Mouse (Mus musculus): ENCODE measurements around the gene Fancg. TPM values are rescaled to one million over a fixed set of nuclear protein-coding genes. Genes with fewer than 3 reads are reported as not detected.

Fancg gene
- polyA plus RNA-seq, 1 experiment, result 4.9 TPM

DNA sequence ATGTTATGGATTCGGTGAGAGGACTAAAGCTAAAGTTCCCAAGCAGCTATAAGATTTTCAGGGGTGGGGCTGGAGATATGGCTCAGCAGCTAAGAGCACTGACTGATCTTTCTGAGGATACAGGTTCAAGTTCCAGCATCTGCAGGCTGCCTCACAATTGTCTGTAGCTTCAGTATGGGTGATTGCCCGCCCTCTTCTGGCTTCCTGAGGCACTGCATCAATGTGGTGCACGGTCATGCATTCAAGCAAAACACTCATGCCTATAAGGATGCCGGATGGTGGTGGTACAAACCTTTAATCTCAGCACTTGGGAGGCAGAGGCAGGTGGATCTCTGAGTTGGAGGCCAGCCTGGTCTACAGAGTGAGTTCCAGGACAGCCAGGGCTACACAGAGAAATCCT lies 48.7 kb downstream of the Fancg start:
- Histone ChIP-seq H3K27me3 (replicated peaks) (peaks cover 34% of the 10 kb centered on the region), H3K4me3 (replicated peaks) (no peak overlapping the region), H3K36me3 (replicated peaks; ENCODE audit: low read length) (no peaks in the 10 kb centered on the region), H3K9me3 (no peaks in the 10 kb centered on the region), H3K4me1 (peaks cover 23% of the 10 kb centered on the region)
- TF ChIP-seq GATA1 (IDR thresholded peaks at IDR 0.05; ENCODE audit: borderline replicate concordance, low read length), result no peak
- TF ChIP-seq FLI1 (IDR thresholded peaks at IDR 0.05; ENCODE audit: low read length), result no peak

DNA sequence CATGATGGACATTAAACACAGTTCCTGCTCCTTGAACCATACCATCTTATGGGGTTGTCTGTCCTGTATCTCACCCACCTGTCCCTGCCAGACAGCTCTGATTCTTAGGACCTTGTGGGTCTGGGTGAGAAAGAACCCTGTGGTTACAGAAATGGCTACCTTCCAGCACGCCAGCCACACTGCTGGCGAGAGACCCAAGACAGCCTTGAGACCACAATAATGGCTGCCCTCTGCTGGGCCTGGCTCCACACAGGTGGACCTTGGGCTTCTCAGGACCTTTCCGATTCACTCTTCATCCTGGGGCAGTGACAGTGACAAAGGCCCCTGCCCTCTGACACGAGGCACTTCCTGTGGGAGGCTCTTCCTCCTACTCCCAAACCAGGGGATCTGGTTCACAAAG lies 50.9 kb downstream of the Fancg start:
- H3K4me1 ChIP-seq, result peaks cover 7% of the 10 kb centered on the region; the same call in 1 of the 2 replicates
- H3K4me3 ChIP-seq (replicated peaks), result no peak overlapping the region
- H3K9me3 ChIP-seq, result no peaks in the 10 kb centered on the region
- no peaks in the 10 kb centered on the region for H3K36me3 ChIP-seq (replicated peaks; ENCODE audit: low read length)
- TF ChIP-seq GATA1 (IDR thresholded peaks at IDR 0.05; ENCODE audit: borderline replicate concordance, low read length) (no peak), FLI1 (IDR thresholded peaks at IDR 0.05; ENCODE audit: low read length) (no peak)
- peaks cover 36% of the 10 kb centered on the region for H3K27me3 ChIP-seq (replicated peaks)

DNA sequence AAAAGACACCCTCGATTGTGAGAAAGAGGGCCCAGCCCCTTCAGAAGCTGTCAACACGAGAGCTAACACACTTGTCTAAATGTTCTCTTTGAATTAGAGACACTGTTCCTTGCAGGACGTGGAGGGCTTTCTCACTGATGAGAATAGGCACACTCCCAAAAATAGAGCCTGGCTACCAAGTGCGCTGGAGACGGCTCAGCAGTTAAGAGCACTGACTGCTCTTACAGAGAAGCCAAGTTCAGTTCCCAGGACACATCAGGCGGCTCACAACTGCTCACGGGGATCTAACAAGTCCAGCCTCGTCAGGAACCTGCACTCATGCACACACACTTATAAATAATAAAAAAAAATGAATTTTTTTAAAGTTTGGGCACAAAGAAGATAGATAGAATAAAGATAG lies 51.4 kb downstream of the Fancg start:
- peaks cover 34% of the 10 kb centered on the region for H3K27me3 ChIP-seq (replicated peaks)
- no peak overlapping the region for H3K4me3 ChIP-seq (replicated peaks)
- H3K36me3 ChIP-seq (replicated peaks; ENCODE audit: low read length), result no peaks in the 10 kb centered on the region
- TF ChIP-seq GATA1 (IDR thresholded peaks at IDR 0.05; ENCODE audit: borderline replicate concordance, low read length), result no peak
- TF ChIP-seq FLI1 (IDR thresholded peaks at IDR 0.05; ENCODE audit: low read length), result no peak
- H3K9me3 ChIP-seq, result no peaks in the 10 kb centered on the region
- peaks cover 11% of the 10 kb centered on the region for H3K4me1 ChIP-seq

- Histone ChIP-seq H3K4me3 (replicated peaks) (no peak overlapping the region), H3K36me3 (replicated peaks; ENCODE audit: low read length) (no peaks in the 10 kb centered on the region), H3K9me3 (no peaks in the 10 kb centered on the region), H3K4me1 (peaks cover 15% of the 10 kb centered on the region), H3K27me3 (replicated peaks) (peaks cover 40% of the 10 kb centered on the region)
- TF ChIP-seq GATA1 (IDR thresholded peaks at IDR 0.05; ENCODE audit: borderline replicate concordance, low read length) (no peak), FLI1 (IDR thresholded peaks at IDR 0.05; ENCODE audit: low read length) (no peak)
These were observed 52.3 kb downstream of the Fancg start for GRCm38 (mm10) chr4:42957979-42958378.

DNA sequence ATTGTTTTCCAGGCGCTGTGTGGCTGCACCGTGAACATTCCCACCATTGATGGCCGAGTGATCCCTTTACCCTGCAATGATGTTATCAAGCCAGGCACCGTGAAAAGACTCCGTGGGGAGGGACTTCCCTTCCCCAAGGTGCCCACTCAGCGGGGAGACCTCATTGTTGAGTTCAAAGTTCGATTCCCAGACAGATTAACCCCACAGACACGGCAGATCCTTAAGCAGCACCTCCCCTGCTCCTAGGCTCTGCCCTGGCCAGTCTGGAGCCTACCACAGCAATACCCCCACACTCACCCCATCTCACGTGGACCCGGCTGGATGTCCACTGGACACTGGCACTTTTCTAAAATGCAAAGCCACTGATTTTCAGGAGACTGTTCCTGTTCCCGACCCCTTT lies 53.0 kb downstream of the Fancg start:
- no peak overlapping the region for H3K4me3 ChIP-seq (replicated peaks)
- H3K4me1 ChIP-seq, result peaks cover 15% of the 10 kb centered on the region
- no peaks in the 10 kb centered on the region for H3K9me3 ChIP-seq
- no peaks in the 10 kb centered on the region for H3K36me3 ChIP-seq (replicated peaks; ENCODE audit: low read length)
- peaks cover 46% of the 10 kb centered on the region for H3K27me3 ChIP-seq (replicated peaks)
- TF ChIP-seq GATA1 (IDR thresholded peaks at IDR 0.05; ENCODE audit: borderline replicate concordance, low read length), result no peak

- Histone ChIP-seq H3K36me3 (replicated peaks; ENCODE audit: low read length) (no peaks in the 10 kb centered on the region), H3K4me3 (replicated peaks) (no peak overlapping the region), H3K4me1 (peaks cover 15% of the 10 kb centered on the region), H3K27me3 (replicated peaks) (peaks cover 53% of the 10 kb centered on the region), H3K9me3 (no peaks in the 10 kb centered on the region)
- no peak for TF ChIP-seq GATA1 (IDR thresholded peaks at IDR 0.05; ENCODE audit: borderline replicate concordance, low read length)
- TF ChIP-seq FLI1 (IDR thresholded peaks at IDR 0.05; ENCODE audit: low read length), result no peak
These were observed 53.7 kb downstream of the Fancg start for GRCm38 (mm10) chr4:42956581-42956980.

GRCm38 (mm10) chr4:42955200-42955599 lies 55.1 kb downstream of the Fancg start:
- Histone ChIP-seq H3K9me3 (no peaks in the 10 kb centered on the region), H3K4me1 (peaks cover 29% of the 10 kb centered on the region), H3K36me3 (replicated peaks; ENCODE audit: low read length) (no peaks in the 10 kb centered on the region), H3K27me3 (replicated peaks) (peaks cover 65% of the 10 kb centered on the region), H3K4me3 (replicated peaks) (no peak overlapping the region)
- TF ChIP-seq GATA1 (IDR thresholded peaks at IDR 0.05; ENCODE audit: borderline replicate concordance, low read length) (no peak), FLI1 (IDR thresholded peaks at IDR 0.05; ENCODE audit: low read length) (no peak)

DNA sequence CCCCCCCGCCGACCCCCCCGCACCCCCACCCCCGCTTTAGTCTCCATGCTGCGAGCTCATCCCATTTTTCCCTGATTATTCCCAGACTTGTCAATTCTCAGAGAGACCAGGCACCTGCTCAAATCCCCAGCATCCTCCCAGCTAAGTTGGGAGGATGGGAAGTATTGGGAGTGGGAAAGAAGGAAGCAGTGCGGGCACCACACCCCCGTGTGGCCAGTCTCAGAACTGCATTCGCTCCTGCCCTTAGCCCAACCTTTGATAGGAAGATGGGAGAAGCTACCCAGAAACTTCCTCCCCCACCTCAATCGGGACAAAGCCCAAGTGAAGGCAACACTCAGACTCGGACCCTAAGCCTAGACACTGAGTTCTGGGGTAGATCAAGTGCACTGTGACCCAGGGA lies 56.0 kb downstream of the Fancg start:
- Histone ChIP-seq H3K36me3 (replicated peaks; ENCODE audit: low read length) (no peaks in the 10 kb centered on the region), H3K9me3 (no peaks in the 10 kb centered on the region), H3K4me1 (peaks cover 35% of the 10 kb centered on the region), H3K27me3 (replicated peaks) (peaks cover 69% of the 10 kb centered on the region), H3K4me3 (replicated peaks) (no peak overlapping the region)
- TF ChIP-seq FLI1 (IDR thresholded peaks at IDR 0.05; ENCODE audit: low read length) (no peak), GATA1 (IDR thresholded peaks at IDR 0.05; ENCODE audit: borderline replicate concordance, low read length) (no peak)

GRCm38 (mm10) chr4:42953435-42954094 lies 56.7 kb downstream of the Fancg start:
- Histone ChIP-seq H3K4me3 (replicated peaks) (no peak overlapping the region), H3K4me1 (peaks cover 38% of the 10 kb centered on the region), H3K9me3 (no peaks in the 10 kb centered on the region), H3K27me3 (replicated peaks) (peaks cover 70% of the 10 kb centered on the region), H3K36me3 (replicated peaks; ENCODE audit: low read length) (no peaks in the 10 kb centered on the region)
- no peak for TF ChIP-seq FLI1 (IDR thresholded peaks at IDR 0.05; ENCODE audit: low read length)
- TF ChIP-seq GATA1 (IDR thresholded peaks at IDR 0.05; ENCODE audit: borderline replicate concordance, low read length), result no peak

DNA sequence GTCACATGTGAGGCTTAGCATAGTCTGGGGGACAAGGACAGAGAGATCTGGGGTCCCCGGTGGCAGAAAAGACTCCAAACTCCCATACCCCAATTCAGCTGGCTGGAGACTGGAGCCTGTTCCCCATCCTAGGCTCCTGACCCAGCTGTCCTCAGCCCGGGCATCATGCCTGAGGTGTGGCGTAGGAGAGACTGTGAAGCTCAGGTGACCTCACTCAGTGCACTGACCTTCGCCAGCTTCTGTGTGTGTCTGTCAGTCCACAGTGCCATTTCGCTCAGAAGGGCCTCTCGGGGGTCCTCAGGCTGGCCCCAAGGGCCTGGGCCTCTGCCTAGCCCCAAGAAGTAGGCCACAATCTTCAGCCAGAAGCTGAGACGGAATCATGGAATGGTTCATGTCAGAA lies 57.7 kb downstream of the Fancg start:
- Histone ChIP-seq H3K9me3 (no peaks in the 10 kb centered on the region), H3K27me3 (replicated peaks) (peaks cover 73% of the 10 kb centered on the region), H3K4me3 (replicated peaks) (no peak overlapping the region), H3K36me3 (replicated peaks; ENCODE audit: low read length) (no peaks in the 10 kb centered on the region), H3K4me1 (peaks cover 38% of the 10 kb centered on the region)
- TF ChIP-seq FLI1 (IDR thresholded peaks at IDR 0.05; ENCODE audit: low read length) (no peak), GATA1 (IDR thresholded peaks at IDR 0.05; ENCODE audit: borderline replicate concordance, low read length) (no peak)

Other genes starting within 250 kb of the Fancg start
- not detected in 2 replicates for gene Ccl21a, start 236.5 kb downstream of the Fancg start, polyA plus RNA-seq (2012; ENCODE audit: insufficient read depth, low replicate concordance)
- 0.07 TPM in 1 of 2 replicates, not detected in the other for gene Fam205a1, start 156.6 kb downstream of the Fancg start, polyA plus RNA-seq (2012; ENCODE audit: insufficient read depth, low replicate concordance)
- gene Gm12394, start 153.7 kb downstream of the Fancg start, polyA plus RNA-seq (2012; ENCODE audit: insufficient read depth, low replicate concordance), result not detected in 2 replicates
- not detected in 2 replicates for gene Fam205c, start 136.3 kb downstream of the Fancg start, polyA plus RNA-seq (2012; ENCODE audit: insufficient read depth, low replicate concordance)
- gene Phf24, start 93.8 kb downstream of the Fancg start, polyA plus RNA-seq (2012; ENCODE audit: insufficient read depth, low replicate concordance), result not detected in 2 replicates
- 0.77 TPM in 1 of 2 replicates, not detected in the other for gene Dnajb5, start 60.7 kb downstream of the Fancg start, polyA plus RNA-seq (2012; ENCODE audit: insufficient read depth, low replicate concordance)
- gene 1700022I11Rik, start 40.9 kb downstream of the Fancg start, polyA plus RNA-seq (2012; ENCODE audit: insufficient read depth, low replicate concordance), result not detected in 2 replicates
- gene Vcp, start 10.0 kb downstream of the Fancg start, polyA plus RNA-seq (2012; ENCODE audit: insufficient read depth, low replicate concordance), result 15.0 and 56.2 TPM in 2 replicates
- gene Pigo, start 15.3 kb upstream of the Fancg start, polyA plus RNA-seq (2012; ENCODE audit: insufficient read depth, low replicate concordance), result 2.7 and 7.6 TPM in 2 replicates
- gene Stoml2, start 21.2 kb upstream of the Fancg start, polyA plus RNA-seq (2012; ENCODE audit: insufficient read depth, low replicate concordance), result 76.4 and 102 TPM in 2 replicates
- 79.7 and 92.7 TPM in 2 replicates for gene Fam214b, start 35.7 kb upstream of the Fancg start, polyA plus RNA-seq (2012; ENCODE audit: insufficient read depth, low replicate concordance)
- gene Unc13b, start 48.4 kb upstream of the Fancg start, polyA plus RNA-seq (2012; ENCODE audit: insufficient read depth, low replicate concordance), result 0.14 and 0.54 TPM in 2 replicates

All from megakaryocyte, embryonic 14.5 days (primary cell).